Mouse (Mus musculus) stomach, embryonic 14.5 days (tissue): ENCODE data around the gene Bnip1. TPM values are rescaled to one million over a fixed set of nuclear protein-coding genes. Genes with fewer than 3 reads are reported as not detected.

Experiments used
- ATAC-seq: fragments of 200-750 bp; cut with Nextera tagmentation; 2 replicates; pipeline ENCODE4 v1.8.0; 2017; ENCODE audit warnings: low read depth, moderate TSS enrichment; ENCODE audit not compliant: insufficient number of reproducible peaks, insufficient read depth, low FRiP score
- H3K27ac ChIP-seq: fragments of 300-500 bp; sonication (generic); 2 replicates; pipeline ENCODE4 v1.5.1; 2014; ENCODE audit warnings: mild to moderate bottlenecking, low read length, moderate library complexity, mixed read lengths
- H3K27me3 ChIP-seq: fragments of 300-500 bp; sonication (generic); 2 replicates; pipeline ENCODE4 v1.6.1; 2014; ENCODE audit warnings: low read length, control low read depth, mixed read lengths; ENCODE audit not compliant: control insufficient read depth, insufficient read depth
- H3K36me3 ChIP-seq: fragments of 300-500 bp; sonication (generic); 2 replicates; pipeline ENCODE4 v1.6.1; 2014; ENCODE audit warnings: mild to moderate bottlenecking, control low read depth, low read length, moderate library complexity, mixed read lengths; ENCODE audit not compliant: control insufficient read depth, insufficient read depth
- H3K4me1 ChIP-seq: fragments of 300-500 bp; sonication (generic); 2 replicates; pipeline ENCODE4 v1.6.1; 2014; ENCODE audit warnings: low read length, control low read depth, mixed read lengths; ENCODE audit not compliant: control insufficient read depth, insufficient read depth
- H3K4me2 ChIP-seq: fragments of 300-500 bp; sonication (generic); replicated peaks from 2 replicates; pipeline ENCODE4 v1.6.1; 2014; ENCODE audit warnings: low read depth, low read length, control low read depth
- H3K4me3 ChIP-seq: fragments of 300-500 bp; sonication (generic); 2 replicates; pipeline ENCODE4 v1.5.1; 2014; ENCODE audit warnings: low read depth, low read length, control low read depth
- H3K9ac ChIP-seq: fragments of 300-500 bp; sonication (generic); replicated peaks from 2 replicates; pipeline ENCODE4 v1.6.1; 2014; ENCODE audit warnings: low read depth, mild to moderate bottlenecking, control low read depth, low read length, moderate library complexity, mixed read lengths
- H3K9me3 ChIP-seq: fragments of 300-500 bp; sonication (generic); 2 replicates; pipeline ENCODE4 v1.6.1; 2016; ENCODE audit warnings: low read depth, low read length, control low read depth; ENCODE audit not compliant: control insufficient read depth
- WGBS: fragments of 180-500 bp; shearing (Covaris S2); extraction: QIAGEN DNeasy Blood & Tissue Kit; methylation state at CpG from one replicate; pipeline ENCODE4 v1.1.7; 2014; 5-methylcytosine and 5-hydroxymethylcytosine counted together
- polyA plus RNA-seq: library from polyadenylated mRNA; unstranded; fragments of >200 nt; fragmentation: Nextera tagmentation; extraction: Ambion mirVana; gene quantifications from 2 replicates; pipeline ENCODE4 v1.2.1, GENCODE M21; 2014

Bnip1 gene
- polyA plus RNA-seq, 1 experiment from 2014 or later = 49.8 TPM

GRCm38 (mm10) chr17:26776211-26776610 lies 4.7 kb upstream of the Bnip1 start:
- no peak for ATAC-seq
- H3K9ac ChIP-seq = no peak overlapping the region

GRCm38 (mm10) chr17:26778001-26778400 lies 2.9 kb upstream of the Bnip1 start:
- Histone ChIP-seq H3K4me1 (peaks cover 6% of the 10 kb centered on the region; the same call in 1 of the 2 replicates), H3K27ac (no peak overlapping the region), H3K9ac (no peak overlapping the region), H3K9me3 (no peaks in the 10 kb centered on the region), H3K27me3 (no peaks in the 10 kb centered on the region), H3K36me3 (no peaks in the 10 kb centered on the region), H3K4me2 (no peak overlapping the region), H3K4me3 (no peak overlapping the region)
- WGBS = 86% methylated on average over 4 of the region's 4 CpGs
- ATAC-seq = no peak

More at GRCm38 (mm10) chr17:26776211-26776610, 4.7 kb upstream of the Bnip1 start:
- Histone ChIP-seq H3K4me2 (no peak overlapping the region), H3K9me3 (no peaks in the 10 kb centered on the region), H3K27ac (no peak overlapping the region), H3K4me1 (no peaks in the 10 kb centered on the region), H3K27me3 (no peaks in the 10 kb centered on the region), H3K4me3 (no peak overlapping the region), H3K36me3 (no peaks in the 10 kb centered on the region)
- WGBS = 67% methylated on average over 10 of the region's 10 CpGs

GRCm38 (mm10) chr17:26778430-26779100 lies 2.3 kb upstream of the Bnip1 start:
- ATAC-seq = no peak
- 92% methylated on average over 3 of the region's 3 CpGs for WGBS
- H3K9ac ChIP-seq = no peak overlapping the region
- peaks cover 2% of the 10 kb centered on the region; the same call in 1 of the 2 replicates for H3K36me3 ChIP-seq
- peaks cover 6% of the 10 kb centered on the region; the same call in 1 of the 2 replicates for H3K4me1 ChIP-seq
- H3K27me3 ChIP-seq = no peaks in the 10 kb centered on the region
- no peak overlapping the region for H3K27ac ChIP-seq
- no peak overlapping the region for H3K4me3 ChIP-seq
- no peak overlapping the region for H3K4me2 ChIP-seq
- no peaks in the 10 kb centered on the region for H3K9me3 ChIP-seq

- H3K4me2 ChIP-seq = no peak overlapping the region
- no peaks in the 10 kb centered on the region for H3K9me3 ChIP-seq
- 78% methylated on average over 2 of the region's 2 CpGs for WGBS
- H3K4me3 ChIP-seq = no peak overlapping the region
- H3K9ac ChIP-seq = no peak overlapping the region
- H3K27ac ChIP-seq = no peak overlapping the region
- H3K36me3 ChIP-seq = peaks cover 5% of the 10 kb centered on the region
- peaks cover 6% of the 10 kb centered on the region; the same call in 1 of the 2 replicates for H3K4me1 ChIP-seq
- H3K27me3 ChIP-seq = no peaks in the 10 kb centered on the region
- ATAC-seq = no peak
Measured at GRCm38 (mm10) chr17:26779471-26779870, 1.4 kb upstream of the Bnip1 start.

- H3K36me3 ChIP-seq = peaks cover 19% of the 10 kb centered on the region
- H3K9ac ChIP-seq = peak overlapping the region; percentile 65
- H3K9me3 ChIP-seq = no peaks in the 10 kb centered on the region
- ATAC-seq = peak; percentile 43
- H3K4me2 ChIP-seq = peak overlapping the region; percentile 78
- 15% methylated on average over 5 of the region's 5 CpGs for WGBS
- H3K27me3 ChIP-seq = no peaks in the 10 kb centered on the region
- H3K4me1 ChIP-seq = peaks cover 6% of the 10 kb centered on the region; the same call in 1 of the 2 replicates
- peak overlapping the region; percentile 67 for H3K4me3 ChIP-seq
- H3K27ac ChIP-seq = peak overlapping the region; percentile 92
Measured at GRCm38 (mm10) chr17:26781610-26782043, 761 bp downstream of the Bnip1 start.

GRCm38 (mm10) chr17:26784525-26784924 lies 3.7 kb downstream of the Bnip1 start:
- no peak overlapping the region for H3K27ac ChIP-seq
- H3K4me1 ChIP-seq = peaks cover 6% of the 10 kb centered on the region; the same call in 1 of the 2 replicates
- no peaks in the 10 kb centered on the region for H3K9me3 ChIP-seq
- H3K36me3 ChIP-seq = peaks cover 42% of the 10 kb centered on the region
- no peak overlapping the region for H3K4me3 ChIP-seq
- H3K27me3 ChIP-seq = no peaks in the 10 kb centered on the region
- H3K9ac ChIP-seq = no peak overlapping the region
- ATAC-seq = no peak
- no peak overlapping the region for H3K4me2 ChIP-seq
- WGBS = 81% methylated on average over 8 of the region's 8 CpGs

- no peak overlapping the region for H3K9ac ChIP-seq
- no peak overlapping the region for H3K4me3 ChIP-seq
- peaks cover 3% of the 10 kb centered on the region; the same call in 1 of the 2 replicates for H3K4me1 ChIP-seq
- H3K36me3 ChIP-seq = peaks cover 58% of the 10 kb centered on the region
- H3K9me3 ChIP-seq = no peaks in the 10 kb centered on the region
- H3K27ac ChIP-seq = no peak overlapping the region
- no peaks in the 10 kb centered on the region for H3K27me3 ChIP-seq
- 82% methylated on average over 7 of the region's 7 CpGs for WGBS
- no peak for ATAC-seq
- H3K4me2 ChIP-seq = no peak overlapping the region
Measured at GRCm38 (mm10) chr17:26786586-26786985, 5.7 kb downstream of the Bnip1 start.

- H3K9me3 ChIP-seq = no peaks in the 10 kb centered on the region
- H3K4me1 ChIP-seq = no peaks in the 10 kb centered on the region
- H3K9ac ChIP-seq = no peak overlapping the region
- H3K27ac ChIP-seq = no peak overlapping the region
- H3K4me3 ChIP-seq = no peak overlapping the region
- H3K27me3 ChIP-seq = no peaks in the 10 kb centered on the region
- no peak for ATAC-seq
- H3K36me3 ChIP-seq = peaks cover 65% of the 10 kb centered on the region
- WGBS = 93% methylated on average over 8 of the region's 8 CpGs
- H3K4me2 ChIP-seq = no peak overlapping the region
Measured at GRCm38 (mm10) chr17:26788986-26789385, 8.1 kb downstream of the Bnip1 start.
